Mouse (Mus musculus): ENCODE data around the gene Rnf138rt1. TPM values are rescaled to one million over a fixed set of nuclear protein-coding genes. Genes with fewer than 3 reads are reported as not detected.
A peak's percentile ranks its signal among the peaks of the same experiment; 100 is the strongest.

Gene Rnf138rt1
- polyA plus RNA-seq (2015; fragmentation: Nextera tagmentation; extraction: Ambion mirVana) = not detected in 2 replicates

- no peaks in the 10 kb centered on the region for H3K9me3 ChIP-seq
Measured at GRCm38 (mm10) chrX:163760617-163761434, at the start of gene Rnf138rt1. TSS of gene Rnf138rt1 (minus strand) at chrX:163761329.

DNA sequence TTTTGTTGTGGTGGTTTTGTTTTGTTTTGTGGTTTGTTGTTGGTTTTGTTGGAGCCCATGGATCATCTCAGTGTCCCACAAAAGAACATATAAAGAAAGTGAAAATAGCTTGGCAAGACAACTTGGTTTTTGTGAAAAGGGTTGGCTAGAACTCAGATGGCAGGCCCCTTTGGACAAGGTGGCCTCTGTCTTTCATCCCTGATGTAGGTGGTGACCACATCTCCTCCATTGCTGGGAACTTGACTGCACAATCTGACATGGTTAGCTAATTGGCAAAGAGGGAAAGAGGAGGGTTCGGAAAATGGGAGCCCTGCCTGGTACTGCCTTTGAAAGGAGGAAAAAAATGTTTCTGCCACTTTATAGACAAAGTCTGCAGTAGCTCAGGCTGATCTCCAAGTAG, 46.1 kb upstream of the Rnf138rt1 start:
- no peak for ATAC-seq (ENCODE audit: extremely low read depth, insufficient number of reproducible peaks, low FRiP score, low TSS enrichment)
- H3K4me1 ChIP-seq = no peaks in the 10 kb centered on the region
- no peak overlapping the region for H3K4me3 ChIP-seq
- no peaks in the 10 kb centered on the region for H3K9me3 ChIP-seq
- H3K9ac ChIP-seq = no peak overlapping the region
- WGBS = 45% methylated on average over 1 of the region's 1 CpGs
- no peak overlapping the region for H3K27ac ChIP-seq (replicated peaks)
- no peak overlapping the region for H3K4me2 ChIP-seq
- H3K27me3 ChIP-seq (replicated peaks) = no peaks in the 10 kb centered on the region
- no peaks in the 10 kb centered on the region for H3K36me3 ChIP-seq

More at GRCm38 (mm10) chrX:163760617-163761434, at the start of gene Rnf138rt1:
- H3K27ac ChIP-seq (replicated peaks) = no peak within 1 kb of the TSS
- H3K36me3 ChIP-seq = no peaks in the 10 kb centered on the region
- H3K27me3 ChIP-seq (replicated peaks) = peaks cover 42% of the 10 kb centered on the region
- ATAC-seq (ENCODE audit: extremely low read depth, insufficient number of reproducible peaks, low FRiP score, low TSS enrichment) = no peak
- H3K4me2 ChIP-seq = peak within 1 kb of the TSS; percentile 78
- peak within 1 kb of the TSS; percentile 48 for H3K4me3 ChIP-seq
- peak within 1 kb of the TSS; percentile 19; the same call in 1 of the 2 replicates for H3K9ac ChIP-seq
- no peaks in the 10 kb centered on the region for H3K4me1 ChIP-seq
- 19% methylated on average over 42 of the region's 42 CpGs for WGBS

DNA sequence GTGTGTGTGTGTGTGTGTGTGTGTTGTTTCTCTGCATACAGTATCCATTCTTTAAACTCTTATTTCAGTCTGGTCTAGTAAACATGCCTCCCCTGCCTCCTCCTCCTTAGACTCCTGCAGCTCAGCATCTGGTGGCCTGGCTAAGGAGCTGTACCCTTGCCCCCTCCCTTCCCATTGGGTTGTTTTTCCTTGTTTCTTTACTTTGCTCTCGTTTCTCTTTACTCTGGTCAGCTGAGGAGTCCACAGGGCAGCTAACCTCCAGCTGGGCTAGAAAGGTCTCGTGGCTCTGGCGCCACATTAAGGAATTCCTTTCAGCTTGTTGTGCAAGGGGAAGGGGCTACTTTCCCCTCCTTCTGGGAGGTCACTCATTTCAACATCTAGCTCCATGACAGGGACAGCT, 5.2 kb upstream of the Rnf138rt1 start:
- no peak for ATAC-seq (ENCODE audit: extremely low read depth, insufficient number of reproducible peaks, low FRiP score, low TSS enrichment)
- no peaks in the 10 kb centered on the region for H3K9me3 ChIP-seq
- WGBS = 52% methylated on average over 3 of the region's 3 CpGs
- H3K27ac ChIP-seq (replicated peaks) = no peak overlapping the region
- H3K4me1 ChIP-seq = no peaks in the 10 kb centered on the region
- no peak overlapping the region for H3K4me3 ChIP-seq
- H3K4me2 ChIP-seq = no peak overlapping the region
- no peaks in the 10 kb centered on the region for H3K36me3 ChIP-seq
- no peak overlapping the region for H3K9ac ChIP-seq
- H3K27me3 ChIP-seq (replicated peaks) = peaks cover 21% of the 10 kb centered on the region; the same call in 1 of the 2 replicates

DNA sequence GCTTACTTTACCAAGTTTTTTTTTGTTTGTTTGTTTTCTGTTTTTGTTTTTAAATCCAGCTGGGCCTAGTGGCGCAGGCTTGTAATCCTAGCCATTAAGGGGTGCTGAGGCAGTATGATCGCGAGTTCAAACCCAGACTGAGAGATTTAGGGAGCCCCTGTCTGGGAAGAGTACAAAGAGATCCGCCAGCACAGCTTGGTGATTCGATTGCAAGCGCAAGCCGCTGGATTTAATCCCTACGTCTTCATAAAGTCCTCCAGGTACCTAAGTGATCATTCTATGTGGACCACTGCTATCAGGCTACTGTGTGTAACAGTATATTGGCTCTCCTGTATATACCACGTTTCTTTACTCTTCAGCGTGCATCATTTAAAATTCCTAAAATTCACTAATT, 303 bp upstream of the Rnf138rt1 start:
- WGBS = 26% methylated on average over 10 of the region's 10 CpGs
- ATAC-seq (ENCODE audit: extremely low read depth, insufficient number of reproducible peaks, low FRiP score, low TSS enrichment) = no peak
- no peak overlapping the region for H3K27ac ChIP-seq (replicated peaks)
- no peak overlapping the region for H3K9ac ChIP-seq
- no peaks in the 10 kb centered on the region for H3K9me3 ChIP-seq
- no peaks in the 10 kb centered on the region for H3K4me1 ChIP-seq
- H3K36me3 ChIP-seq = no peaks in the 10 kb centered on the region
- peak overlapping the region; percentile 78 for H3K4me2 ChIP-seq
- H3K4me3 ChIP-seq = peak overlapping the region; percentile 48
- H3K27me3 ChIP-seq (replicated peaks) = peaks cover 37% of the 10 kb centered on the region

- Histone ChIP-seq H3K4me2 (no peak overlapping the region), H3K27ac (replicated peaks) (no peak overlapping the region), H3K36me3 (no peaks in the 10 kb centered on the region), H3K4me1 (no peaks in the 10 kb centered on the region), H3K9me3 (no peaks in the 10 kb centered on the region), H3K27me3 (replicated peaks) (peaks cover 5% of the 10 kb centered on the region), H3K9ac (no peak overlapping the region), H3K4me3 (no peak overlapping the region)
- 80% methylated on average over 6 of the region's 6 CpGs for WGBS
- no peak for ATAC-seq (ENCODE audit: extremely low read depth, insufficient number of reproducible peaks, low FRiP score, low TSS enrichment)
Measured at GRCm38 (mm10) chrX:163745996-163746395, 15.1 kb downstream of the Rnf138rt1 start.

GRCm38 (mm10) chrX:163743896-163744295, 17.2 kb downstream of the Rnf138rt1 start:
- Histone ChIP-seq H3K27ac (replicated peaks) (no peak overlapping the region), H3K27me3 (replicated peaks) (no peaks in the 10 kb centered on the region; the same call in none of the 2 replicates), H3K9ac (no peak overlapping the region), H3K9me3 (no peaks in the 10 kb centered on the region), H3K36me3 (no peaks in the 10 kb centered on the region), H3K4me2 (no peak overlapping the region), H3K4me1 (no peaks in the 10 kb centered on the region), H3K4me3 (no peak overlapping the region)
- ATAC-seq (ENCODE audit: extremely low read depth, insufficient number of reproducible peaks, low FRiP score, low TSS enrichment) = no peak
- 75% methylated on average over 2 of the region's 2 CpGs for WGBS

DNA sequence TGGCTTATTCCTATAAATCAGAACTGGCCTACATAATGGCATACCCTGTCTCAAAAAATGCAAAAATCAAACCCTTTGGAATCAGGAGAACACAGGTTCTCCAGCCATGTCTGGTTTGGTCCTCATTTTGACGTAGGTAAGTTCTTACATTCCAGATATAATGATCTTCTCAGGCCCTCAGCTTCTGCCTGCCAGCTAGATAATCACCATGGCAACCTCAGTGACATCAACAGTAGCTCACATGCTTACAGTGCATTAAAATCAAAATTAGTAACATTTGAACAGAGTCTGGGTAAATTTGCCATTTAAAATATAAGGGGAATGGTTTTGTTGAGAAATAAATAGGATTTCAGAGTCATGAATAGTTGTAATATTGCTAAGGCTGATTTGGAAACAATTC, 22.2 kb downstream of the Rnf138rt1 start:
- Histone ChIP-seq H3K4me1 (no peaks in the 10 kb centered on the region), H3K4me3 (no peak overlapping the region), H3K4me2 (no peak overlapping the region), H3K9me3 (no peaks in the 10 kb centered on the region), H3K9ac (no peak overlapping the region), H3K27ac (replicated peaks) (no peak overlapping the region), H3K27me3 (replicated peaks) (no peaks in the 10 kb centered on the region), H3K36me3 (no peaks in the 10 kb centered on the region)
- no peak for ATAC-seq (ENCODE audit: extremely low read depth, insufficient number of reproducible peaks, low FRiP score, low TSS enrichment)
- WGBS = 29% methylated on average over 1 of the region's 1 CpGs

GRCm38 (mm10) chrX:163734145-163734544, 27.0 kb downstream of the Rnf138rt1 start:
- Histone ChIP-seq H3K9me3 (no peaks in the 10 kb centered on the region), H3K27me3 (replicated peaks) (no peaks in the 10 kb centered on the region), H3K9ac (no peak overlapping the region), H3K4me1 (no peaks in the 10 kb centered on the region), H3K27ac (replicated peaks) (no peak overlapping the region), H3K36me3 (no peaks in the 10 kb centered on the region), H3K4me3 (no peak overlapping the region), H3K4me2 (no peak overlapping the region)
- WGBS = 77% methylated on average over 1 of the region's 1 CpGs
- no peak for ATAC-seq (ENCODE audit: extremely low read depth, insufficient number of reproducible peaks, low FRiP score, low TSS enrichment)

- Histone ChIP-seq H3K9ac (no peak overlapping the region), H3K27me3 (replicated peaks) (no peaks in the 10 kb centered on the region), H3K36me3 (no peaks in the 10 kb centered on the region), H3K4me2 (no peak overlapping the region), H3K27ac (replicated peaks) (no peak overlapping the region), H3K4me3 (no peak overlapping the region), H3K4me1 (no peaks in the 10 kb centered on the region), H3K9me3 (no peaks in the 10 kb centered on the region)
- no peak for ATAC-seq (ENCODE audit: extremely low read depth, insufficient number of reproducible peaks, low FRiP score, low TSS enrichment)
Measured at GRCm38 (mm10) chrX:163723630-163724029, 37.5 kb downstream of the Rnf138rt1 start.

- H3K9me3 ChIP-seq = no peaks in the 10 kb centered on the region
Measured at GRCm38 (mm10) chrX:163722785-163723577, 38.1 kb downstream of the Rnf138rt1 start.

GRCm38 (mm10) chrX:163720597-163720996, 40.5 kb downstream of the Rnf138rt1 start:
- no peaks in the 10 kb centered on the region for H3K9me3 ChIP-seq
- H3K36me3 ChIP-seq = no peaks in the 10 kb centered on the region
- no peak overlapping the region for H3K4me2 ChIP-seq
- no peak for ATAC-seq (ENCODE audit: extremely low read depth, insufficient number of reproducible peaks, low FRiP score, low TSS enrichment)
- WGBS = 46% methylated on average over 2 of the region's 2 CpGs
- H3K27ac ChIP-seq (replicated peaks) = no peak overlapping the region
- no peaks in the 10 kb centered on the region for H3K27me3 ChIP-seq (replicated peaks)
- no peak overlapping the region for H3K9ac ChIP-seq
- H3K4me3 ChIP-seq = no peak overlapping the region
- H3K4me1 ChIP-seq = no peaks in the 10 kb centered on the region

More at GRCm38 (mm10) chrX:163722785-163723577, 38.1 kb downstream of the Rnf138rt1 start:
- Histone ChIP-seq H3K27me3 (replicated peaks) (no peaks in the 10 kb centered on the region), H3K36me3 (no peaks in the 10 kb centered on the region), H3K4me2 (no peak overlapping the region), H3K27ac (replicated peaks) (no peak overlapping the region), H3K4me3 (no peak overlapping the region), H3K4me1 (no peaks in the 10 kb centered on the region), H3K9ac (no peak overlapping the region)
- ATAC-seq (ENCODE audit: extremely low read depth, insufficient number of reproducible peaks, low FRiP score, low TSS enrichment) = no peak
- 52% methylated on average over 12 of the region's 12 CpGs for WGBS

All from heart, embryonic 13.5 days (tissue).